Mouse (Mus musculus) ZHBTc4 (cell line): ENCODE results near the gene Bysl.

ENCODE experiments used
- DNase-seq: peaks from one replicate; pipeline ENCODE4 v3.0.0-alpha.2; 2011; ENCODE audit warnings: low read depth, low spot score

Gene Bysl

GRCm38 (mm10) chr17:47594183-47594968 is 16.9 kb downstream of the Bysl start:
- DNase-seq: no peak

DNA sequence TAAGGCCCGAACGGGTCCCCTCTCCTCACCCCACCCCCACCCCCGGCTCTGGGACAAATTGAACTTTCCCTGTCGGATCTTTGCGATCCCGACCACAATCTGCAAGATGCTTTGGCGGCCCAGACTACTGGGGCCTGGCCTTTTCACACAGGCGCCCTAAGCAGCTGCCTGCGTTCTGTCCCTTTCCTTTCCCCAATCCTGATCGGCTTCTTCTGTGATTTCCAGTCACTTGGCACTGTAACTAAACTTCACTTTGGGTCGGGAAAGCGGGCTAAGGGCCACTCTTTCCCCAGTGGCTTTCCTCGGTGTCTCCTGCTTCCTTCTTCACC is 17.5 kb downstream of the Bysl start:
- DNase-seq: no peak

GRCm38 (mm10) chr17:47593215-47593853 is 18.0 kb downstream of the Bysl start:
- peak; percentile 98 for DNase-seq

DNA sequence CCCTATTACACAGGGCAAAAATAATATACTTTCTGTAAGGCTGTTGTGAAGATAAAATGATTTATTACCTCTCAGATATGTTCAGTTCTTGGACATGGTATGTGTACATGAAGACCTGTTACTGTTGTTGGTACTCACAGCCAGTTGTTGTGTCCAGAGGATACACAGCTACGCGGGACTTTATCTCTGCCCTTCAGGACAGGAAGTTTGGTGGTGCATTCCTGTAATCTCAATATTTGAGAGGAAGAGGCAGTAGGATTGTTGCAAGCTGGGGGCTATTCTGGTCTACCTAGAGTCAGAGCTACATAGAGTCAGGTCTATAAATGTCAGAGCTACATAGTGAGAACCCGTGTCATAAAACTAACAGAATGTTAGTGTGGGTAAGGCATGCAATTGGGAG is 20.2 kb downstream of the Bysl start:
- DNase-seq: no peak

- DNase-seq: no peak
These were observed 22.8 kb downstream of the Bysl start for GRCm38 (mm10) chr17:47588517-47588916.

DNA sequence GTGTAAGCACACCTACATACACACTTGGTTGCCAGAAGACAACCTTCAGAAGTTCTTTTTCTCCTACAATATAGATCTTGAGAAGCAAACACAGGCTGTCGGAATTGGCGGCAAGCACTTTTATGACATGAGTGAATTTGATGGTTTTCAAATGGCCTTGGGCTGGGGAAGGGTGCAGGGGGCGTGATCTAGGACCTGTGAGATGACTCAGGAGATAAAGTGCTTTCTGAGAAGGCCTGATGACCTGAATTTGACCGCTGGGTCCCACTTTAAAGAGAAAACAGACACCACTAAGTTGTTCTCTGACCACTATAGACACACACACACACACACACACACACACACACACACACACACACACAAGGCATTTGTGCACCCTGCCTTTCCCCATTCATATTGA is 30.3 kb downstream of the Bysl start:
- peak; percentile 55 for DNase-seq

GRCm38 (mm10) chr17:47578655-47579054 is 32.6 kb downstream of the Bysl start:
- no peak for DNase-seq

- no peak for DNase-seq
These were observed 36.5 kb downstream of the Bysl start for GRCm38 (mm10) chr17:47574830-47575229.

GRCm38 (mm10) chr17:47574028-47574427 is 37.3 kb downstream of the Bysl start:
- DNase-seq: peak; percentile 19

- DNase-seq: no peak
These were observed 38.9 kb downstream of the Bysl start for GRCm38 (mm10) chr17:47572436-47572835.

DNA sequence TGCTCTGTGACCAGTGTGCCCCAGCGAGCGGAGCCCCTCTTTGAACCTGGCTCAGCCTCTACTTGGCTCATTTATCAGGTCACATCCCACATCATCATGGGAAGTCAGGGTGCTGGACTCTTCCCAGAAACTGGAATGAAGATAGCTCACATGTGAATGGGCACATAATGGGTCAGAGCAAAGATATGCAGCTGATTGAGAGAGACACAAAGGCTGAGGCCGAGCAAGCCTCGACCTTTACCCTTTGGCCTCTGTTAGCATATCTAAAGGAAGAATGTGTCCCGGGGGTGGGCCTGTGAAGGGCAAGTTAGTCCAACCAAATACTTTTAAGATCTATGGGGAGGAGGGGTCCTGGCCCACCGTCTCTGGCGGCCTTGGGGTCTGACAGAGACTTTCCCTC is 39.7 kb downstream of the Bysl start:
- DNase-seq: peak; percentile 96

GRCm38 (mm10) chr17:47568951-47569527 is 42.3 kb downstream of the Bysl start:
- DNase-seq: peak; percentile 76

GRCm38 (mm10) chr17:47568389-47568788 is 42.9 kb downstream of the Bysl start:
- DNase-seq: no peak

DNA sequence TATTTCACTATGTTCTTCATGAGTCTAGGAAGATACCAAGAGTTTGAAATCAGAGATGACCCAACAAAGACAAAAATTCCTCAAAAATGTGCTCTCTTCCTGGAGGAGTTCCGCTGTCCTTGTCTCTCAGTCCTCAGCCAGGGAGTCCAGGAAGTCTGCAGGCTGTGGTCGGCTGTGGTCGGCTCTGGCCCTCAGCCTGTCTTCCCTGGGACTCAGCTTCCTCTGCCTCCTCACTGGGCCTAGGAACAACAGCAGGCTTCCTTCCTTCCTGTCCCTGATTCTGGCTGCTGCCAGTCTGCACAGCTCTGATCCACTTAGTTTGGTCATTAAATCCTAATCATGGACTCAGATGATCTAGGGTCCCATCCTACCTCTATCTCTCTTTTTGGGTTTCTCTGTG is 44.0 kb downstream of the Bysl start:
- DNase-seq: no peak

DNA sequence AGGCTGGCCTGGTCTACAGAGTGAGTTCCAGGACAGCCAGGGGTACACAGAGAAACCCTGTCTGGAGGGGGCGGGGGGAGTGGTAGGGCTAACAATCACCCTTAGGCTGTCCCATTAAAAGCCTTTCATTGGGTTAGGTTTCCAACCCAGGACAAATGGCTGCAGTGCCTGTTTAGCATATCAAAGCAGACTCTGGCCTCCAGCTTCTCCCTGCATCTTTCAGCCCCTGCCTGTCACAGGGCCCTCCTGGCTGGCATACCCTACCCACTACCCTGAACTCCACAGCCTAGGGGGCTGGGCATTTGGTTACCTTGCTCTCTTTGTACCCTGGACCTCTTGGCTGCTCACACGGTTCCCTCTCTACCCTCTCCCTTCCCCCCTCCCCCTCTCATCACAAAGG is 45.2 kb downstream of the Bysl start:
- DNase-seq: peak; percentile 86

GRCm38 (mm10) chr17:47564612-47565011 is 46.7 kb downstream of the Bysl start:
- DNase-seq: no peak

- DNase-seq: no peak
These were observed 48.4 kb downstream of the Bysl start for GRCm38 (mm10) chr17:47562875-47563274.

DNA sequence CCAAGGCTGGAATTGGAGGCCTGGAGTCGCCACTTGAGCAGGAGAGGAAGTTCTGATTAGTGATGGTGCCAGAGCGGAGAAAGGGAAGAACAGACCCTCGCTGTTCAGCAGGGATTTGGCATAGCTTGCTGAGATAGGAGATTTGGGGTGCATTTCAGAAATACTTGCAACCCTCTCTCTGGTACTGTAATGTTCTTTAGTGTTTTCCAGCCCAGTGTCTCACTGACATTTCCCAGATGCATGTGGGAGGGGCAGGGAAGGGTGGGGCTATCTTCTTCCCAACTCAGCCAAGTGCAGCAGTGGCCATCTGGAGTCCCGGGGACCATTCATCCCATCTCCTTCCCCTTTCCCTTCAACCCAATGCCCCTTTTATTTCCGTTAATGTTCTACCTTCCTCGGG is 51.6 kb downstream of the Bysl start:
- no peak for DNase-seq

DNA sequence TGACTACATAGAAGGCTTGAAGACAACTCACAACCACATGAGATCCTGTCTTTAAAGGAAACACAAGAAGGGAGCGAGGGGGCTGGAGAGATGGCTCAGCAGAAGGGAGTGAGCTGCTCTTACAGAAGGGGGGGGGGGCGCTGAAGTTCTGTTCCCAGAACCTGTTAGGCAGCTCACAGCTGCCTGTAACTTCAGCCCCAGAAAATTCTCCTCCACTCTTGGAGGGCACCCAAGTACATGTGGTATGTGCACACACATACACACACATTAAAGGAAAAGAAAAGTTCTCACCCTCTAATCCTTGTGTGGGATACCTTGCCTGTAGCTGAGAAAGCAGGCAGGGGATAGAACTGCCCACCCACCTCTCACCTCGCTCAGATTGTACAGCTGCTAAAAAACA is 54.1 kb downstream of the Bysl start:
- DNase-seq: no peak

GRCm38 (mm10) chr17:47554621-47555020 is 56.7 kb downstream of the Bysl start:
- no peak for DNase-seq

- no peak for DNase-seq
These were observed 58.3 kb downstream of the Bysl start for GRCm38 (mm10) chr17:47552994-47553393.

DNA sequence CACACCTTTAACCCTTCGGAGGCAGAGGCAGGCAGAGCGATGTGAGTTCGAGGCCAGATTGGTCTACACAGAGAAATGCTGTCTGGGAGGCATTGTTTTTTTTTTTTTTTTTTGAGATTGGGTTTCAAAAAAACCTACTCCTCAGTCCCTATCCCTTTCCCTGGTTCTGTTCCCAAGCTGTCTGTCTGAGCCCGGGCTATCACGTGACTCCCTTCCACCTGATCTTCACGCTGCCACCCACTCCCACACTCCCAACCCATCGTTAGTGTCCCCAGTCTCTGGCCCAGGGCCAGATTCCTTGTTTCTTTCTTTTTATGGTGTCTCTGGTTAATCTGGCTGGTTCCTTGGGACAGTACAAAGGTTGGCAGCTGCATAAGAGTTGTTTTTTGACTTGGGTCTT is 60.2 kb downstream of the Bysl start:
- peak; percentile 61 for DNase-seq
